Mouse (Mus musculus): ENCODE measurements at regions not wholly inside any gene's neighbourhood (a gene's known extent, or its start where the extent isn't known, plus 50 kb on each side); places are given as distances from the start of the nearest gene placed in this dataset.

- DNase-seq (ENCODE audit: low spot score) = peak; percentile 85
Measured at GRCm38 (mm10) chr11:112982165-112982801, 200.3 kb downstream of the Sox9 start.

DNA sequence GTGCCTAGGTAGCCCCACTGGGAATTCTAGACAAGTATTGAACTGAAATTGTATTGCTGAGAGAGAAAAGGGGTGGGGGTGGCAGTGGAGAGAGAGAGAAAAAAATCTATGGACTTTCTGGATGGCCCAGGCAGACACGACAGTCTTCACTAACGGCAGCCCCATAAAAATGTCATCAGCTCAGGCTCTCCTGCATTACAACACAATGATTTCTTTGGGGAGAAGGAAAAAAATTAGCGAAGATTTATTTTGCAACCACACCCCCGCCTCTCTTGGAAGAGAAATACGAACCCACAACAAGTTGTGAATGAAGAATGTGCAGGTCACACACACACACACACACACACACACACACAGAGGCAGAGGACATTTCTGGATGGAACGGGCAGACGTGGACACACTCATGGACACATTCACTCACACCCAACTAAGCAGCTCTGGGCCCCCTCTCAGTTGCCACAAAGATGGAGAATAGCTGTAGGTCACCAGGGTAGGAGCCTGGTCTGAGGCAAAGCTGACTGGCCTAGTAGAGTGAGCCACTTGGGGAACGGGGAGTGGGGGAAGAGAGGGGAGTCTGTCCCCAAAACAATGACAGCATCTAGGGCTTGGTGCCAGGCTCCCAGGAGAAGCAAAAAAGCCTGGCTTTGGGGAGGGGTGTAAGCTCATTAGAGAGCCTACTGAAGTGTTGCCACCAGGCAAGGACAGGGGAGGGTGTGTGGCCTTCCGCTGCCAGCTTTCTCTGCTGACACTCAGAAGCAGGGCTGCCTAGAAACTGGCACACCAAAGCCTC lies 201.0 kb downstream of the Sox9 start:
- DNase-seq (ENCODE audit: low spot score) = peak; percentile 25

DNA sequence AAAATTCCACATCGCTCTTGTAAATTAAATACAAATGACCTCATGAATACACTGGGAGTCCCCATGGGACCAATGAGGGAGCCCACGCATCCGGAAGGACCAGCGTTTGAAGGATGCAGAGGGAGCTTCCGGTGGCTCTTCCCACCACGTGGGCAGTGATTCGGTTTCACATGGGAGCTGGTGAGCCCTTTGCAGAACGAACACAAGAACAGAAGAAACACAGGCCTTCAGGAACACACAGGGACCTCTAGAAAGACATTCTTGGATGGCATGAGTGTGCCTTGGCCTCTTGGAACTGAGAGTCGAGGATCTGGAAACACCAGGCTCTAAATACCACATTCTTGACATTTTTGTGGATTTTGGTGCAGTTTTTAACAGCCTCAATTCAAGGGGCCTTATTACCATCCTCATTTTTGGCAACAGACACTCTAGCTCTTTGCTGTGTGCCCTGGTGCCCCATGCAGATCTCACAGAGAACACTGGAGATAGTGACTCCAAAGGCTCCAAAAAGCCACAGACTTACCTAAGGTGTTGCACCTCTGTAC lies 204.1 kb downstream of the Sox9 start:
- DNase-seq (ENCODE audit: low spot score) = no peak

GRCm38 (mm10) chr11:112987782-112988181 lies 205.8 kb downstream of the Sox9 start:
- no peak for DNase-seq (ENCODE audit: low spot score)

- DNase-seq (ENCODE audit: low spot score) = no peak
Measured at GRCm38 (mm10) chr11:112988900-112989299, 206.9 kb downstream of the Sox9 start.

DNA sequence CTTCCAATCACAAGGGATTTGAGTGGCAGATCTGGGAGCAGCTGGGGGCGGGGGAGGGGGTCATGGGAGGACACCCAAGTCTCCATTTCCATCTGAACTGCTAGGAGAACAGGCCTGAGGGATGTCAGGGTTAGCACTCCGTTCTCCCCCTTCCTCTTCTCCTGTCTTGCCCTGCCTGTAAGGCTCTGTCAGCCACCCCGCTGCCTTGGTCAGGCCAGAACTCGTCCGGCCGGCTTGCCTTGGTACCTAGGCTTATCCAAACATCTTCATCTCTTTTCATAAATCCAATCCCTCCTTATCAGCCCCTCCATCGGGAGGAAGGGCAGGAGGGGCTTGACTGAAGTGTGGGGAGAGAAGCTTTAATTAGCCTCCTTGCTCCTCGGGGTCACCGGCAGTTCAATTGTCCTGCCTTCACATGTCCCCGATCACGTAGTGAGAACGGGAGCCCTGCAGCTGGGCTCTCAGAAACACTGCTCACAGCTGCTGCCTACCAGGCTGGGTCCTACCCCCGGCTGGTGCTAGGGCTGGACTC lies 208.0 kb downstream of the Sox9 start:
- peak; percentile 61 for DNase-seq (ENCODE audit: low spot score)

- DNase-seq (ENCODE audit: low spot score) = no peak
Measured at GRCm38 (mm10) chr11:112990751-112991150, 208.7 kb downstream of the Sox9 start.

DNA sequence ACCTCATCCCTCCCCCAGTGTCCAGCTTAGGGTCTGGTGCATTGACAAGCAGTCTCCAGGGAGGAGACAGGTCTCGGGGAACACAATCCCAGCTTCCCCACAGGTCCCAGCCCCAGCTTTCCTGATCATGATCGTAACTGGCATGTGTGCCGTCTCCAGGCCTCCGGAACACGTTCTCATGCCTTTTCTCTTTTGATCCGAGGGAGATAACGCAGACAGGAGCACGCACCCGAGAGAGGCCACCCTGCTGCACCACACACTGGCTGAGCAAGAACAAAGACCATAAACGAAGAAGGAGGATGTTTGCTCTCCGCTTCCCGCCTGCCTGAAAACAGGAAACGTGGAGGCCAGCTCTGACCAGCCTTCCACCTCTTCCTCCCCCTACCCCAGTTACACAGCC lies 209.8 kb downstream of the Sox9 start:
- DNase-seq (ENCODE audit: low spot score) = peak; percentile 74

DNA sequence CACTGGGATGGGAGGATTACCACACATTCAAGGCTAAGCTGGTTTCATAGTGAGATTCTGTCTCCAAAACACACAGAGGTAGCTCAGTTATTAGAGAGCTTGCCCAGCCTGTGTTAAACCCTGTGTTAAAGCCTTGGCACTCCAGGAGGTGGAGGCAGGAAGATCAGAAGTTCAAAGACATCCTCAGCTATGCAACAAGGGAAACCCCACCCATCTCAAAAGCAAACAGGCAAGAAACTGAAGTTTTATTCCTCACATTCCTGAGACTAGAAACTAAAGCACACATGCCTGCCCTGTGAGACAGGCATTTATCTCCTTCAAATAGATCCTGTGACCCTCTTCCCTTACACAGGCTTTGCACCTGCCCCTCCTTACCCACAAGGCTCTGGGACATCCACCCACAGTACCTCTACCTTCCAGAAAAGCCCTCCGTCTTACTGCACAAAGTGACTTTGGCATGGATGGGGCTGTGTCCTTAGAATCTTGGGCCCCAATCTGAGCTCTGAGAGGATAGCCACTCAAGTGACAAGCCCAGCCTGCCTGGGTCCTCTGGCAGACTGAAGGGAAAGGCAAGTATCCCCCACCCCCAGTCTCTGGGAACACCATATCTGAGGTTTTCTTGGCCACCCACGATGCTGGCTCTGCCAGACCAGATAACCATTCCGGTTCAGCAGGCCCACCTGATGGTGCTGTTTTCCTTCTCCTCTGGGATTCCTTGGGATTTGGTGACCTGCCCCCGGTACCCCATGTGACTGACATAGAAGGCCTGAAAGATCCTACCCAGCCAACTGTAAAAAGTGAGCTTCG lies 217.0 kb downstream of the Sox9 start:
- peak; percentile 75 for DNase-seq (ENCODE audit: low spot score)

- DNase-seq (ENCODE audit: low spot score) = no peak
Measured at GRCm38 (mm10) chr11:113001071-113001470, 219.0 kb downstream of the Sox9 start.

GRCm38 (mm10) chr11:113005895-113006294 lies 223.9 kb downstream of the Sox9 start:
- DNase-seq (ENCODE audit: low spot score) = no peak

- no peak for DNase-seq (ENCODE audit: low spot score)
Measured at GRCm38 (mm10) chr11:113008521-113008920, 226.5 kb downstream of the Sox9 start.

- DNase-seq (ENCODE audit: low spot score) = no peak
Measured at GRCm38 (mm10) chr11:113009376-113009775, 227.4 kb downstream of the Sox9 start.

DNA sequence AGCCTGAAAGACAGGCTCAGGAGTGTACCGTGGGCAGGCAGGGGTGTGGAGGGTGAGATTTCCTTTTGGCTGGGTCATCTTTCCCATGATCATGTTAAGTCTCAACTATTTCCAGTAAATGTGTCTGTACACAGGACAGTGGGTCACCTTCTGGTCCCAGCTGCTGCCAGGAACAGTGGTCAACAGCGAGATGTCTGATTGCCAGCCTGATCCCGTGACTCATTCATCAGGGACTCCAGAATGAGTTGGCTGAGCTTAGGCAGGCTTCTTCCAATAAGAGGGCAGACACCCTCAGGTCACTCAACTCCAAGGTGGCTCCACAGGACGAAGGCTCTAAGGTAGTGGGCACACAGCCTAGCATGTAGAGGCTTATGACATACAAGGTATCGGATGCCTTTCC lies 228.9 kb downstream of the Sox9 start:
- DNase-seq (ENCODE audit: low spot score) = no peak

DNA sequence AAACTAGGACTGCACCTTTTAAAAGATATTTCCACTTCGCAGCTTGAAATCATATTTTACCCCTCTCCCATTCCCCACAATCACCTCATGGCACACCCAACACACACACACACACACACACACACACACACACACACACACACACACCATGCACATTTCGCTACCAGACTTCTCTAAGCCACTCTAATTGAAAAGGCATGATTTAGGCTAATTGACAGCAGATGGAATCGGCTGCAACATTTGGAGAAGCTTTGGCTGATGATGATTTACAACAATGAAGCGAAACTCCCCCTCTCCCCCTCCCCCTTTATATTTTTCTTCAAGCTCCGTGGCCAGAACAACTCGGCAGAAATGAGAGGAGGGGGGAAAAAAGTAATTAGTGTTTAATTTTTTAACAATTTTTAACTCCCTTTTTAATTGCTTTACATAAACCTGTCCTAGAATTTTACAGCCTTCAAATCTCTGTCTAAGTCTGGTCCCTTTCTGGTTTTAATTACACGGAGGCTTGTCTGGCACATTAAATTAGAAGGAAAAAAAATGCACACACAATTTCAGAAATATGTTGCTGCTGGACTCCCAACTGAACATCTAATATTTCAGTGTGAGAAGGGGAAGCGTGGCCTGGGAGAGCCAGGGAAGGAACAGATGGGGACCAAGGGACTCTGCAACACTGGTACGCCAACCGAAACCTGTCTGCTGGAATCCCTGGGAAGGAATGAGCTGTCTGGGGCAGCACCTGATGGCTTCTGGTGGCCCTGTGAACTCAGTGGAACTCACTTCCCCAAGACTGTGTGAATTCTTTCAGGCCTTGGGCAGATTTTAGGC lies 232.4 kb downstream of the Sox9 start:
- peak; percentile 83 for DNase-seq (ENCODE audit: low spot score)

GRCm38 (mm10) chr11:113015686-113016304 lies 233.8 kb downstream of the Sox9 start:
- no peak for DNase-seq (ENCODE audit: low spot score)

GRCm38 (mm10) chr11:113016801-113017715 lies 235.0 kb downstream of the Sox9 start:
- peak; percentile 37 for DNase-seq (ENCODE audit: low spot score)

GRCm38 (mm10) chr11:113021533-113021932 lies 239.5 kb downstream of the Sox9 start:
- DNase-seq (ENCODE audit: low spot score) = no peak

DNA sequence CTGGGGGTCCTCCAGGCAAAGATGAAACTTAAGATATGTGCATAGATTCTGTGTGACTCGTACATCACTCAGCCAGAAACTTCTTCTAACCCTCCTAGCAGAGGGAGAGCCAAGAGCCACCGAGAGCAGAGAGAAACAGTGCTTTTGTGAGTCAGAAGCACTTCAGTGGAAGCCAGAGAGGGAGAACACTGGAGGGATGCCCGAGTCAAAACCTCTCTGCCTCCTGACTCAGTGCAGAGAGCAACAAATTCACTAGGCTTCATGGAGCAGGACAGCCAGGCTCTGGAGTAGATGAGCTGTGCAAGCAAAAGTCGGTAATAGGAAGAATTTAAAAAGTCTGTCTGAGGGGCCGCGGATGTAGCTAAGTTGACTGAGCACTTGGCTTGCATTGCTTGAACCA lies 245.0 kb downstream of the Sox9 start:
- no peak for DNase-seq (ENCODE audit: low spot score)

Measured in retina, embryonic 14.5 days (tissue).